8 mouse cellular contexts compared by ENCODE assay signal in genomic region chr16:16213079-16213760, GRCm38 (mm10). TPM values are rescaled to one million over a fixed set of nuclear protein-coding genes. Genes with fewer than 3 reads are reported as not detected.
DNase-seq lines count a peak whose midpoint lies in the region; ATAC-seq and TF ChIP-seq lines count a peak whose summit lies in the region.

Gene Pkp2 (plus strand): TSS chr16:16213318.

- DNase-seq in 416B (ENCODE audit: low read depth) = peak; percentile 78
- DNase-seq in adrenal gland, adult (ENCODE audit: inconsistent age in 2 of 2, low spot score in 1 of 2) = peak; percentile 75 to 81
- DNase-seq in embryo, embryonic 11 days = peak; percentile 94
- peak; percentile 76 to 81 for DNase-seq in heart, adult 18-20 months
- DNase-seq in kidney, adult 11 months = peak; percentile 88
- peak; percentile 41 for DNase-seq in limb, embryonic 14.5 days (ENCODE audit: low spot score)

- peak within 1 kb of the TSS; percentile 53 for H3K4me3 ChIP-seq in limb, embryonic 14.5 days (replicated peaks; ENCODE audit: low read length)
- H3K4me3 ChIP-seq in midbrain, embryonic 15.5 days = peak within 1 kb of the TSS; percentile 81
- peak within 1 kb of the TSS; percentile 78 for H3K4me3 ChIP-seq in stomach, embryonic 16.5 days (replicated peaks; ENCODE audit: low read length)

- TF ChIP-seq POLR2A in limb, embryonic 14.5 days (IDR thresholded peaks at IDR 0.05; ENCODE audit: borderline replicate concordance, extremely low read depth, insufficient read depth, insufficient read length) = no peak

- 2% methylated on average over 46 of the region's 59 CpGs for WGBS in limb, embryonic 14.5 days
- under 1% methylated on average over 58 of the region's 59 CpGs for WGBS in midbrain, embryonic 15.5 days
- WGBS in stomach, embryonic 16.5 days = 1% methylated on average over 56 of the region's 59 CpGs

- peak; percentile 89 for ATAC-seq in limb, embryonic 14.5 days (ENCODE audit: low FRiP score, low read depth)
- peak; percentile 93 for ATAC-seq in midbrain, embryonic 15.5 days (replicated peaks)
- ATAC-seq in stomach, embryonic 16.5 days (ENCODE audit: insufficient read depth, low FRiP score) = peak; percentile 97

- no peaks in the 10 kb centered on the region for H3K9me3 ChIP-seq in limb, embryonic 14.5 days (ENCODE audit: control insufficient read depth, low read length)
- H3K9me3 ChIP-seq in midbrain, embryonic 15.5 days = no peaks in the 10 kb centered on the region
- no peaks in the 10 kb centered on the region for H3K9me3 ChIP-seq in stomach, embryonic 16.5 days (replicated peaks; ENCODE audit: control insufficient read depth, low read length)

- H3K9ac ChIP-seq in limb, embryonic 14.5 days (ENCODE audit: low read depth, low read length, severe bottlenecking) = peak within 1 kb of the TSS; percentile 50
- H3K9ac ChIP-seq in midbrain, embryonic 15.5 days = peak within 1 kb of the TSS; percentile 63
- H3K9ac ChIP-seq in stomach, embryonic 16.5 days (ENCODE audit: low read length) = peak within 1 kb of the TSS; percentile 78

- no peak within 1 kb of the TSS for H3K27ac ChIP-seq in limb, embryonic 14.5 days (replicated peaks; ENCODE audit: low read depth, low read length)
- no peak within 1 kb of the TSS for H3K27ac ChIP-seq in midbrain, embryonic 15.5 days
- H3K27ac ChIP-seq in stomach, embryonic 16.5 days (ENCODE audit: low read length) = peak within 1 kb of the TSS; percentile 72

- no peaks in the 10 kb centered on the region; the same call in 1 of the 2 replicates for H3K4me1 ChIP-seq in limb, embryonic 14.5 days (ENCODE audit: control insufficient read depth, insufficient read depth, low read length)
- peaks cover 10% of the 10 kb centered on the region; the same call in 1 of the 2 replicates for H3K4me1 ChIP-seq in midbrain, embryonic 15.5 days
- H3K4me1 ChIP-seq in stomach, embryonic 16.5 days (ENCODE audit: control insufficient read depth, insufficient read depth, low read length) = peaks cover 8% of the 10 kb centered on the region; the same call in 1 of the 2 replicates

- H3K4me2 ChIP-seq in limb, embryonic 14.5 days (replicated peaks; ENCODE audit: low read depth, low read length, severe bottlenecking) = peak within 1 kb of the TSS; percentile 100
- peak within 1 kb of the TSS; percentile 100 for H3K4me2 ChIP-seq in midbrain, embryonic 15.5 days
- H3K4me2 ChIP-seq in stomach, embryonic 16.5 days (ENCODE audit: low read depth, low read length) = peak within 1 kb of the TSS; percentile 97

- no peaks in the 10 kb centered on the region for H3K36me3 ChIP-seq in limb, embryonic 14.5 days (ENCODE audit: control insufficient read depth, insufficient read depth, low read length)
- no peaks in the 10 kb centered on the region for H3K36me3 ChIP-seq in midbrain, embryonic 15.5 days (replicated peaks)
- H3K36me3 ChIP-seq in stomach, embryonic 16.5 days (ENCODE audit: control insufficient read depth, insufficient read depth, low read length) = no peaks in the 10 kb centered on the region

- H3K27me3 ChIP-seq in limb, embryonic 14.5 days (ENCODE audit: control insufficient read depth, insufficient read depth, low read length) = peaks cover 23% of the 10 kb centered on the region
- peaks cover 36% of the 10 kb centered on the region for H3K27me3 ChIP-seq in midbrain, embryonic 15.5 days (replicated peaks)
- peaks cover 20% of the 10 kb centered on the region for H3K27me3 ChIP-seq in stomach, embryonic 16.5 days (ENCODE audit: control insufficient read depth, insufficient read depth, low read length)

RNA-seq across cellular contexts. Expression of gene Pkp2, which starts in this region (rescaled TPM):
- total RNA-seq in heart, adult 18-20 months (2021) = 100 to 1,000 TPM; 139 to 143 TPM
- polyA plus RNA-seq in limb, embryonic 14.5 days (2012; rRNA removed) = 1.2 and 1.4 TPM in 2 replicates
- polyA plus RNA-seq in limb, embryonic 14.5 days (2014; fragmentation: Nextera tagmentation; extraction: Ambion mirVana) = 1.9 and 2.9 TPM in 2 replicates
- polyA plus RNA-seq in midbrain, embryonic 15.5 days (2015; fragmentation: Nextera tagmentation; extraction: Ambion mirVana) = 0.85 and 1.0 TPM in 2 replicates
- 12.0 and 13.6 TPM in 2 replicates for polyA plus RNA-seq in stomach, embryonic 16.5 days (2015; fragmentation: Nextera tagmentation; extraction: Ambion mirVana)

Comparison
In these comparisons a context has a peak if more than half of its experiments do, and no peak if none do; other contexts are left out.
1. DNase-seq: peak in every context shown above with its lines; median percentile 94 in embryo, embryonic 11 days; 88 in kidney, adult 11 months; 78 in heart, adult 18-20 months; 78 in 416B; 78 in adrenal gland, adult; 41 in limb, embryonic 14.5 days.